Mouse (Mus musculus): ENCODE results near the gene Clmp. TPM values are rescaled to one million over a fixed set of nuclear protein-coding genes. Genes with fewer than 3 reads are reported as not detected.
"Not testable (repeated sequence)": the region's sequence is repeated elsewhere in the genome, so short reads cannot be mapped to it uniquely, and the experiment has no call there.

Gene Clmp
- polyA plus RNA-seq, 1 experiment from 2014 or later = 1.7 TPM

- Histone ChIP-seq H3K36me3 (no peaks in the 10 kb centered on the region), H3K27ac (peak overlapping the region; percentile 41; the same call in 1 of the 2 replicates), H3K27me3 (peaks cover 37% of the 10 kb centered on the region), H3K4me3 (replicated peaks) (peak overlapping the region; percentile 33), H3K4me2 (peak overlapping the region; percentile 56), H3K9ac (no peak overlapping the region), H3K4me1 (replicated peaks) (peaks cover 29% of the 10 kb centered on the region), H3K9me3 (replicated peaks) (no peaks in the 10 kb centered on the region)
- DNase-seq = no peak
- peak; percentile 43 for ATAC-seq (ENCODE audit: low read depth)
- 8% methylated on average over 26 of the region's 26 CpGs for WGBS (ENCODE audit: insufficient replicate concordance)
These were observed 96.2 kb downstream of the Clmp start for GRCm38 (mm10) chr9:40781726-40782581.

GRCm38 (mm10) chr9:40783641-40784373 lies 98.0 kb downstream of the Clmp start:
- peaks cover 37% of the 10 kb centered on the region for H3K27me3 ChIP-seq
- ATAC-seq (ENCODE audit: low read depth) = peak; percentile 54; the same call in 1 of the 2 replicates
- DNase-seq = no peak
- no peaks in the 10 kb centered on the region for H3K9me3 ChIP-seq (replicated peaks)
- no peak overlapping the region; the same call in 1 of the 2 replicates for H3K27ac ChIP-seq
- H3K4me3 ChIP-seq (replicated peaks) = no peak overlapping the region
- WGBS (ENCODE audit: insufficient replicate concordance) = 8% methylated on average over 13 of the region's 13 CpGs
- H3K4me2 ChIP-seq = peak overlapping the region; percentile 20; the same call in 1 of the 2 replicates
- peaks cover 29% of the 10 kb centered on the region for H3K4me1 ChIP-seq (replicated peaks)
- no peak overlapping the region for H3K9ac ChIP-seq
- H3K36me3 ChIP-seq = no peaks in the 10 kb centered on the region

- H3K27me3 ChIP-seq = peaks cover 37% of the 10 kb centered on the region
- ATAC-seq (ENCODE audit: low read depth) (no peak), DNase-seq (no peak)
- H3K27ac ChIP-seq = no peak overlapping the region
- peak overlapping the region; percentile 20; the same call in 1 of the 2 replicates for H3K4me2 ChIP-seq
- 13% methylated on average over 9 of the region's 9 CpGs for WGBS (ENCODE audit: insufficient replicate concordance)
- peaks cover 29% of the 10 kb centered on the region for H3K4me1 ChIP-seq (replicated peaks)
- no peaks in the 10 kb centered on the region for H3K36me3 ChIP-seq
- no peak overlapping the region for H3K4me3 ChIP-seq (replicated peaks)
- no peak overlapping the region for H3K9ac ChIP-seq
- H3K9me3 ChIP-seq (replicated peaks) = no peaks in the 10 kb centered on the region
These were observed 98.7 kb downstream of the Clmp start for GRCm38 (mm10) chr9:40784374-40784967.

GRCm38 (mm10) chr9:40785452-40785851 lies 99.7 kb downstream of the Clmp start:
- 72% methylated on average over 6 of the region's 6 CpGs for WGBS (ENCODE audit: insufficient replicate concordance)
- H3K4me1 ChIP-seq (replicated peaks) = peaks cover 29% of the 10 kb centered on the region
- DNase-seq = no peak

GRCm38 (mm10) chr9:40786820-40787219 lies 101.1 kb downstream of the Clmp start:
- not testable (repeated sequence) for ATAC-seq (ENCODE audit: low read depth); H3K36me3 ChIP-seq; H3K9ac ChIP-seq; H3K4me3 ChIP-seq (replicated peaks); H3K27ac ChIP-seq; DNase-seq; H3K9me3 ChIP-seq (replicated peaks); H3K4me2 ChIP-seq
- 70% methylated on average over 6 of the region's 6 CpGs for WGBS (ENCODE audit: insufficient replicate concordance)
- Histone ChIP-seq H3K27me3 (peaks cover 25% of the 10 kb centered on the region), H3K4me1 (replicated peaks) (peaks cover 23% of the 10 kb centered on the region)

More at GRCm38 (mm10) chr9:40785452-40785851, 99.7 kb downstream of the Clmp start:
- H3K9ac ChIP-seq = no peak overlapping the region
- no peak overlapping the region for H3K4me2 ChIP-seq
- no peak overlapping the region for H3K27ac ChIP-seq
- peaks cover 37% of the 10 kb centered on the region for H3K27me3 ChIP-seq
- no peak overlapping the region for H3K4me3 ChIP-seq (replicated peaks)
- ATAC-seq (ENCODE audit: low read depth) = no peak
- H3K9me3 ChIP-seq (replicated peaks) = no peaks in the 10 kb centered on the region
- H3K36me3 ChIP-seq = no peaks in the 10 kb centered on the region

- H3K27me3 ChIP-seq = no peaks in the 10 kb centered on the region
These were observed 106.3 kb downstream of the Clmp start for GRCm38 (mm10) chr9:40791864-40792633.

GRCm38 (mm10) chr9:40793581-40793980 lies 107.8 kb downstream of the Clmp start:
- DNase-seq (no peak), ATAC-seq (ENCODE audit: low read depth) (no peak)
- Histone ChIP-seq H3K27ac (no peak overlapping the region), H3K4me1 (replicated peaks) (peaks cover 19% of the 10 kb centered on the region), H3K27me3 (no peaks in the 10 kb centered on the region), H3K9me3 (replicated peaks) (no peaks in the 10 kb centered on the region), H3K4me3 (replicated peaks) (no peak overlapping the region), H3K4me2 (no peak overlapping the region), H3K36me3 (no peaks in the 10 kb centered on the region), H3K9ac (no peak overlapping the region)
- WGBS (ENCODE audit: insufficient replicate concordance) = 72% methylated on average over 5 of the region's 5 CpGs

More at GRCm38 (mm10) chr9:40791864-40792633, 106.3 kb downstream of the Clmp start:
- DNase-seq (no peak), ATAC-seq (ENCODE audit: low read depth) (no peak)
- H3K4me1 ChIP-seq (replicated peaks) = peaks cover 9% of the 10 kb centered on the region; the same call in 1 of the 2 replicates
- no peak overlapping the region for H3K27ac ChIP-seq
- H3K9me3 ChIP-seq (replicated peaks) = no peaks in the 10 kb centered on the region
- H3K4me3 ChIP-seq (replicated peaks) = no peak overlapping the region
- H3K9ac ChIP-seq = no peak overlapping the region
- 65% methylated on average over 6 of the region's 6 CpGs for WGBS (ENCODE audit: insufficient replicate concordance)
- no peak overlapping the region for H3K4me2 ChIP-seq
- H3K36me3 ChIP-seq = no peaks in the 10 kb centered on the region

GRCm38 (mm10) chr9:40794251-40794650 lies 108.5 kb downstream of the Clmp start:
- Histone ChIP-seq H3K36me3 (no peaks in the 10 kb centered on the region), H3K27me3 (no peaks in the 10 kb centered on the region), H3K4me3 (replicated peaks) (no peak overlapping the region), H3K4me2 (no peak overlapping the region), H3K9ac (no peak overlapping the region), H3K27ac (no peak overlapping the region), H3K9me3 (replicated peaks) (no peaks in the 10 kb centered on the region), H3K4me1 (replicated peaks) (peaks cover 26% of the 10 kb centered on the region)
- DNase-seq (no peak), ATAC-seq (ENCODE audit: low read depth) (no peak)
- WGBS (ENCODE audit: insufficient replicate concordance) = 47% methylated on average over 5 of the region's 5 CpGs

- Histone ChIP-seq H3K9ac (no peak overlapping the region), H3K27ac (no peak overlapping the region), H3K4me2 (no peak overlapping the region), H3K36me3 (no peaks in the 10 kb centered on the region), H3K27me3 (no peaks in the 10 kb centered on the region), H3K9me3 (replicated peaks) (no peaks in the 10 kb centered on the region), H3K4me3 (replicated peaks) (no peak overlapping the region), H3K4me1 (replicated peaks) (peaks cover 30% of the 10 kb centered on the region)
- DNase-seq (no peak), ATAC-seq (ENCODE audit: low read depth) (no peak)
- WGBS (ENCODE audit: insufficient replicate concordance) = 65% methylated on average over 5 of the region's 5 CpGs
These were observed 109.2 kb downstream of the Clmp start for GRCm38 (mm10) chr9:40794926-40795325.

- Histone ChIP-seq H3K4me2 (no peak overlapping the region), H3K4me1 (replicated peaks) (peaks cover 30% of the 10 kb centered on the region), H3K9ac (no peak overlapping the region), H3K9me3 (replicated peaks) (no peaks in the 10 kb centered on the region), H3K27ac (no peak overlapping the region), H3K27me3 (no peaks in the 10 kb centered on the region), H3K36me3 (no peaks in the 10 kb centered on the region), H3K4me3 (replicated peaks) (no peak overlapping the region)
- DNase-seq (no peak), ATAC-seq (ENCODE audit: low read depth) (no peak)
- WGBS (ENCODE audit: insufficient replicate concordance) = 52% methylated on average over 2 of the region's 2 CpGs
These were observed 109.8 kb downstream of the Clmp start for GRCm38 (mm10) chr9:40795562-40795961.

All from liver, embryonic 13.5 days (tissue).